Mouse (Mus musculus) liver, adult 2 months (tissue): ENCODE data around the gene Cdpf1.

Experiments used
- CTCF ChIP-seq: fragments of 200-500 bp; IDR thresholded peaks from 2 replicates; pipeline ENCODE4 v1.5.1; 2011; ENCODE audit warnings: low read depth, low read length, control low read depth
- POLR2A ChIP-seq: fragments of 200-500 bp; IDR thresholded peaks from 2 replicates; pipeline ENCODE4 v1.6.1; 2011; ENCODE audit warnings: low read length, control low read depth; ENCODE audit not compliant: insufficient read depth; ENCODE audit errors: extremely low read depth

DNA sequence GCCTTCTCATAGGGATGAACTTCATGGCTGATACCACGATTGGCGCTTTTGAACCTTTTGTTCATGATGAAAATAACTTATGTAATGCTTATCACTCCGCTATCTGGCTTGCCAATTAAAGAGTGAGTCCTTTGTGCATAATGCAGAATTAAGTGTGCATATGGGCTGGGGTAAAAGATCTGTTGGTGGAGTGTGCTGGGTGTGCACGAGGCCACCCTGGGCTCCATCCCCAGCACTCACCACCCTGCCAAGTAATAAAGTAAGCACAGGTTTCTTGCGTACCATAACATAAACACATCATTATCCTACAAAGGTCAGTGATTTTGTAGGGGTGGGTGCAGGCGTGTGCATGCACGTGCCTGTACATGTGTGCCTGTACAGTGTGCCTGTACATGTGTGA, 36.5 kb downstream of the Cdpf1 start:
- TF ChIP-seq CTCF (no peak), POLR2A (no peak)
